Mouse (Mus musculus) embryo, embryonic 9.5 days (tissue): Measurements from ENCODE around the gene Commd6.
"Not testable (repeated sequence)": the region's sequence is repeated elsewhere in the genome, so short reads cannot be mapped to it uniquely, and the experiment has no call there.

Source experiments
- DNase-seq: peaks from one replicate; pipeline ENCODE4 v3.0.0-alpha.2; 2017; ENCODE audit errors: extremely low spot score

The Commd6 gene

GRCm38 (mm10) chr14:101608519-101609368 is 31.7 kb downstream of the Commd6 start, which contains the start of gene Tbc1d4:
Tbc1d4 (minus strand) TSS chr14:101609191.
- peak; percentile 84 for DNase-seq

- peak; percentile 71 for DNase-seq
Measured at GRCm38 (mm10) chr14:101607631-101608518, 32.6 kb downstream of the Commd6 start.

- no peak for DNase-seq
Measured at GRCm38 (mm10) chr14:101605843-101606242, 34.6 kb downstream of the Commd6 start.

GRCm38 (mm10) chr14:101602851-101603250 is 37.6 kb downstream of the Commd6 start:
- DNase-seq: peak; percentile 20

- no peak for DNase-seq
Measured at GRCm38 (mm10) chr14:101597096-101597715, 43.3 kb downstream of the Commd6 start.

GRCm38 (mm10) chr14:101596691-101597090 is 43.8 kb downstream of the Commd6 start:
- no peak for DNase-seq

GRCm38 (mm10) chr14:101595301-101596080 is 45.0 kb downstream of the Commd6 start:
- no peak for DNase-seq

GRCm38 (mm10) chr14:101594001-101594400 is 46.5 kb downstream of the Commd6 start:
- no peak for DNase-seq

GRCm38 (mm10) chr14:101593340-101593739 is 47.1 kb downstream of the Commd6 start:
- DNase-seq: no peak

- no peak for DNase-seq
Measured at GRCm38 (mm10) chr14:101591101-101591500, 49.4 kb downstream of the Commd6 start.

GRCm38 (mm10) chr14:101588209-101588991 is 52.1 kb downstream of the Commd6 start:
- DNase-seq: not testable (repeated sequence)

GRCm38 (mm10) chr14:101587366-101588040 is 53.0 kb downstream of the Commd6 start:
- not testable (repeated sequence) for DNase-seq

GRCm38 (mm10) chr14:101586096-101586495 is 54.4 kb downstream of the Commd6 start:
- no peak for DNase-seq
